Mouse (Mus musculus) layer of hippocampus, adult 2 months (tissue): ENCODE measurements around the gene Macrod2. TPM values are rescaled to one million over a fixed set of nuclear protein-coding genes. Genes with fewer than 3 reads are reported as not detected.
A peak's percentile ranks its signal among the peaks of the same experiment; 100 is the strongest.

Experiments used
- DNase-seq, 2 experiments: peaks; one replicate each; pipeline ENCODE4 v3.0.0; 2022; ENCODE audit warnings: low spot score in 2 of 2
- H3K27ac ChIP-seq: fragments of 200-600 bp; 2 replicates; pipeline ENCODE4 v1.8.1; 2022
- H3K4me3 ChIP-seq: fragments of 200-600 bp; 2 replicates; pipeline ENCODE4 v1.8.1; 2022; ENCODE audit warnings: mild to moderate bottlenecking
- CTCF ChIP-seq: fragments of 200-600 bp; conservative IDR thresholded peaks from 2 replicates; pipeline ENCODE4 v1.8.1; 2022; ENCODE audit warnings: antibody characterized with exemption, mild to moderate bottlenecking, moderate library complexity
- total RNA-seq, 2 experiments: library from RNA; stranded (reverse); gene quantifications; 2 replicates each; pipeline ENCODE4 v1.2.3; 2021

Macrod2 gene
- total RNA-seq, 2 experiments from 2014 or later, result 47.4 to 55.5 TPM

- Histone ChIP-seq H3K27ac (no peak overlapping the region), H3K4me3 (no peak overlapping the region)
- no peak for TF ChIP-seq CTCF
- DNase-seq, result no peak
These were observed 1754.2 kb downstream of the Macrod2 start for GRCm38 (mm10) chr2:142149310-142149709.

- no peak for TF ChIP-seq CTCF
- H3K4me3 ChIP-seq, result no peak overlapping the region; the same call in 1 of the 2 replicates
- no peak overlapping the region for H3K27ac ChIP-seq
- no peak for DNase-seq
These were observed 1768.6 kb downstream of the Macrod2 start for GRCm38 (mm10) chr2:142163506-142164275.

GRCm38 (mm10) chr2:142169649-142170048, 1774.5 kb downstream of the Macrod2 start:
- no peak for DNase-seq
- Histone ChIP-seq H3K27ac (no peak overlapping the region), H3K4me3 (no peak overlapping the region)
- TF ChIP-seq CTCF, result no peak

GRCm38 (mm10) chr2:142172706-142173105, 1777.6 kb downstream of the Macrod2 start:
- no peak for DNase-seq
- H3K27ac ChIP-seq, result no peak overlapping the region
- no peak for TF ChIP-seq CTCF
- no peak overlapping the region for H3K4me3 ChIP-seq

GRCm38 (mm10) chr2:142174039-142174438, 1778.9 kb downstream of the Macrod2 start:
- H3K27ac ChIP-seq, result no peak overlapping the region
- no peak for DNase-seq
- TF ChIP-seq CTCF, result no peak
- no peak overlapping the region for H3K4me3 ChIP-seq

- TF ChIP-seq CTCF, result no peak
- H3K4me3 ChIP-seq, result no peak overlapping the region
- DNase-seq, result no peak
- H3K27ac ChIP-seq, result no peak overlapping the region
These were observed 1791.8 kb downstream of the Macrod2 start for GRCm38 (mm10) chr2:142186922-142187321.

- no peak for DNase-seq
- no peak for TF ChIP-seq CTCF
- Histone ChIP-seq H3K4me3 (no peak overlapping the region), H3K27ac (no peak overlapping the region)
These were observed 1792.3 kb downstream of the Macrod2 start for GRCm38 (mm10) chr2:142187428-142187827.

- no peak for TF ChIP-seq CTCF
- DNase-seq, result no peak
- Histone ChIP-seq H3K27ac (no peak overlapping the region), H3K4me3 (no peak overlapping the region)
These were observed 1822.3 kb downstream of the Macrod2 start for GRCm38 (mm10) chr2:142217371-142217770.

- Histone ChIP-seq H3K4me3 (no peak overlapping the region), H3K27ac (no peak overlapping the region)
- DNase-seq, result no peak
- TF ChIP-seq CTCF, result no peak
These were observed 1827.2 kb downstream of the Macrod2 start for GRCm38 (mm10) chr2:142222137-142222921.

- no peak for DNase-seq
- Histone ChIP-seq H3K4me3 (no peak overlapping the region), H3K27ac (no peak overlapping the region)
- TF ChIP-seq CTCF, result no peak
These were observed 1827.8 kb downstream of the Macrod2 start for GRCm38 (mm10) chr2:142222926-142223325.

GRCm38 (mm10) chr2:142230985-142231549, 1836.0 kb downstream of the Macrod2 start:
- TF ChIP-seq CTCF, result no peak
- Histone ChIP-seq H3K27ac (no peak overlapping the region), H3K4me3 (no peak overlapping the region)
- DNase-seq, result no peak

- DNase-seq, result no peak
- H3K4me3 ChIP-seq, result no peak overlapping the region
- TF ChIP-seq CTCF, result no peak
- no peak overlapping the region for H3K27ac ChIP-seq
These were observed 1837.7 kb downstream of the Macrod2 start for GRCm38 (mm10) chr2:142232828-142233227.

- no peak for DNase-seq
- TF ChIP-seq CTCF, result no peak
- peak overlapping the region; percentile 28; the same call in 1 of the 2 replicates for H3K27ac ChIP-seq
- no peak overlapping the region for H3K4me3 ChIP-seq
These were observed 1848.4 kb downstream of the Macrod2 start for GRCm38 (mm10) chr2:142243483-142243882.
